Mouse (Mus musculus): ENCODE measurements at regions not wholly inside any gene's neighbourhood (a gene's known extent, or its start where the extent isn't known, plus 50 kb on each side); places are given as distances from the start of the nearest gene placed in this dataset.

GRCm38 (mm10) chr1:147343276-147343953, 848.9 kb downstream of the Brinp3 start:
- no peak for TF ChIP-seq CTCF (IDR thresholded peaks at IDR 0.05; ENCODE audit: low read depth)
- TF ChIP-seq EP300 (optimal IDR thresholded peaks at IDR 0.05): no peak
